Mouse (Mus musculus): Measurements from ENCODE around the gene Ralgds.

GRCm38 (mm10) chr2:28524406-28524805 is 11.5 kb downstream of the Ralgds start:
- TF ChIP-seq POLR2A (IDR thresholded peaks at IDR 0.05; ENCODE audit: insufficient read depth, low read length) = no peak
- no peak for TF ChIP-seq EP300 (IDR thresholded peaks at IDR 0.05; ENCODE audit: insufficient read depth, low read depth, low read length)
- no peak for TF ChIP-seq CTCF (IDR thresholded peaks at IDR 0.05; ENCODE audit: low read depth, low read length)
